Mouse (Mus musculus) layer of hippocampus, postnatal 25 days (tissue): ENCODE results near the gene Gmcl1. TPM values are rescaled to one million over a fixed set of nuclear protein-coding genes. Genes with fewer than 3 reads are reported as not detected.

Experiments used
- DNase-seq, 2 experiments: peaks; one replicate each; pipeline ENCODE4 v3.0.0; 2022; ENCODE audit warnings: mixed read lengths in 2 of 2, low spot score in 1 of 2; ENCODE audit errors: extremely low spot score in 1 of 2
- total RNA-seq, 2 experiments: library from RNA; stranded (reverse); gene quantifications; 2 replicates each; pipeline ENCODE4 v1.2.3; 2021

Gene Gmcl1
- total RNA-seq, 2 experiments from 2014 or later: 29.7 to 35.8 TPM

DNA sequence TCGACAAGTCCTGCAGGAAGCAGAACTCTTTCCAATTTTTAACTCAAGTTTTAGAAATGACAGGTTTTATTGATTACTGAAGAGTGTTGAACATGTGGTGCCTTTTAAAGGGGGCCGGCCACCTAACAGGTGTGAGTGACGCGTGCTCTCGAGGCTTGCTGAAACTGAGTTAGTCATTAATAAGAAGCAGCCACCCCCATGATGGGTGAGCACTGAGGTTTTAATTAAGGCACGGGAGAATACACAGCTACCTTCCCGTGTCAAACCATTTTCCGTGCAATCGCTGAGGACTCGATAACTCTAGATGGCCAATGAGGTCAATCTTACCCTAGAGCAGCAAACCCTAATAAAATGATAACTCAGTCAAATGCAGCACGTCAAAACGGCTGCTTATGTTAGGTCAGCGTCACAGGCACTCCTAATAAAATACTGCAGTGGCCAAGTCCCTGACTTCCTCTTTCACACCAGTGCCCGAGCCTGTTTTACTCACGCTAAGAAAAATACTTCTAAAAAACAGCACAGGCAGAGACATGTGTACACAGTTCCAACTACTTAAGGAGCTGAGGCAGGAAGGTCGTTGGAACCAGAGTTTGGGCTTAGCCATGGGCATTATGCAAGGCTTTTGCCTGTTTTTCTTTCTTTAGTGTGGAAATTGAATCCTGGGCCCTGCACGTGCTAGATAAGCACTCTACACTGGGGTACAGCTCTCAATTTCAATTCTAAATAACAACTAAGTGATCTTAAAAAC is 67.4 kb downstream of the Gmcl1 start:
- DNase-seq: no peak

- DNase-seq: no peak
Observed at GRCm38 (mm10) chr6:86665076-86665475, 68.1 kb downstream of the Gmcl1 start.

DNA sequence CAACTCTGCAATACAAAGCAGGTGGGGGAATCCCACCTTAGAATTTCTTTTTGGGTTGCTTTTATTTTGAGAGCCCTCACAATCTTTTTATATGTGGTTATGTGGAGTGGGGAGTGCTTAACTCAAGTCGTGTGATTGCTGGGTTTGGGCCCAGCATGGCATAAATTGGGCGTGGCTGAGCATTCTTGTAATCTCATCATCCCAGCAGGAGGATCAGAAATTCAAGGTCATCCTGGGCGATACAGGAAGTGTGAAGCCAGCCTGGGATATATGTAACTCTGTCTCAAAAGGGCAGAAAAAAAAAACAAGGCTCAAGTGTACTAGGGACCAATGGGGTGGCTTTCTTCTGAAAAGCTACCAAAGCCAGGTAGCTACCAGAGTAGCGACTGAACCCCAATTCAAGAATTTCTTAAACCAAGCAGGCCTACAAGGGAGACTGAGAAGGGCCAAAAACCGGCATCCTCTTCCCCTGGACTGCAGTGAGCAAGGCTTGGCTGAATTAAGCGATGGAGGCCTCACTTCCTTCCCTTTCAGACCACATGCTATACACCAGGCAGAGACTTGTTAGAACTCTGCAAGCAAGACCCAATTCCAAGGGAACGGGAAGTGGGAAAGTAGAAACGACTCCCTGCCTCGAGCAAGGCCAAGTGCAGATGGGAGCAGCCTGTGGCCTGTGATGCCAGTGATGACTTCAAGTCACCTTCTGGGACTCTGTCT is 72.9 kb downstream of the Gmcl1 start:
- no peak for DNase-seq

DNA sequence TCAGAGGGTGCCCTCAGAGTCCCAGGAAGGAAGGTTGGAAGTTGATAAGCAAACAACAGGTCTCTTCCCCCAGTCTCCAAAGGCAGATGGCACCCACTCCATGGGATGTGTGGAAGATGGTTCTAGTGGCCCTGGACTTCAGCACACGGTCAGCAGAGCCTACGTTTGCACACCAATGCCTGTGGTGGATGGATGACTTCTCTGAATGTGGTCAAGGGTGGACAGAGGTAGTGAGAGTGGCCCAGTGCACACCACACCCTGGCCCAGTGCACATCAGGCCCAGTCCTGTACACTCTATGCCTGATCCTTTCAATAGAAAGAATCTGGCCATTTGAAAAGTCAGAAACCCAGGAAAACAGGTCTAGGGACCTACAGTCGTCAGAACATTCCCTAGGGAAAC is 74.7 kb downstream of the Gmcl1 start:
- no peak for DNase-seq

- no peak for DNase-seq
Observed at GRCm38 (mm10) chr6:86654270-86654916, 78.8 kb downstream of the Gmcl1 start.

GRCm38 (mm10) chr6:86653026-86653425 is 80.2 kb downstream of the Gmcl1 start:
- DNase-seq: no peak

DNA sequence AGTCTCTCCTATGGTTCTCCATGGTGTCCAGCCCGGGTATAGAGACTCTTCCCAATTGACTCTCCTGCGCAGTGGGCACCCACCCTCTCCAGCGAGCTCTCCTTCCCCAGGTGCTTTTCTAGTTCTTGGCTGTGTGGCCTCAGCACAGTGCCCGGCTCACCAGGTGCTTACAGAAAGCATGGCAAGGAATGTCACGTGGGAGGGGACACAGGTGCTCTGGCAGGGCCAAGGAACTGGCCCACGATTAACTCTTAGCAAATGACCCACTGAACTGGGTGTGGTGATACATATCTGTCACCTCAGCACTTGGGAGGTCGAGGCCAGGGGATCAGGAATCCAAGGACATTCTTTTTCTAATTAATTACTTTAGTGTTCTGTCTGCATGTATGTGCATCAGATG is 87.0 kb downstream of the Gmcl1 start:
- no peak for DNase-seq

DNA sequence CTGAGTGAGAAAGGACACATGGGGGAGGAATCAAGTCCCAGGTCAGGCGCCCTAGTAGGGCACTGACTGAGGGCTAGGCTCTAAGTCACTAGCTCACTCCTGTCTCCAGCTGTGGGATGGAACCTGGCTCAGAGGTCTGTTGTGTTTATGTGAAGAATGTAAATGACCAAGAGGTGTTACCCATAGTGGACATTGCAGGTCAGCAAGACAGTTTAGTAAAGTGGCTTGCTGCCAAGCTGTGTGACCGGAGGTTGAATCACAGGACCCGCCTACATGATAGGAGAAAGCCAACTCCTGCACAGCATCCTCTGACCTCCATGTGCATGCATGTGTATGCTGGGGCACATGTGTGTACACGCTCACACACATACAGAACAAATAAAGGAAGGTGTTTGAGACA is 87.6 kb downstream of the Gmcl1 start:
- no peak for DNase-seq

GRCm38 (mm10) chr6:86644775-86645400 is 88.3 kb downstream of the Gmcl1 start:
- DNase-seq: no peak

Other genes with a start within 250 kb of the Gmcl1 start
- gene Pcbp1, start 207.1 kb downstream of the Gmcl1 start, total RNA-seq: 100 to 1,000 TPM; 187 to 192 TPM
- 1 to 10 TPM; 1.4 to 1.5 TPM for gene Asprv1, start 105.2 kb downstream of the Gmcl1 start, total RNA-seq
- gene Mxd1, start 64.2 kb downstream of the Gmcl1 start, total RNA-seq: 10 to 100 TPM; 19.2 to 21.2 TPM
- 10 to 100 TPM; 57.8 to 62.2 TPM for gene Snrnp27, start 48.9 kb downstream of the Gmcl1 start, total RNA-seq
- 1 to 10 TPM; 4.8 to 6.2 TPM for gene Anxa4, start 60.2 kb upstream of the Gmcl1 start, total RNA-seq
- gene Aak1, start 116.1 kb upstream of the Gmcl1 start, total RNA-seq: 100 to 1,000 TPM; 399 to 433 TPM